Mouse (Mus musculus) inflammation-experienced regulatory T-cells, adult 6 months (primary cell): Measurements from ENCODE around the gene Abca1. TPM values are rescaled to one million over a fixed set of nuclear protein-coding genes. Genes with fewer than 3 reads are reported as not detected.

Source experiments
- ATAC-seq: one replicate; pipeline ENCODE4 v1.8.0; 2017
- polyA plus RNA-seq, 3 experiments: library from polyadenylated mRNA; unstranded; fragments of 100-300 nt; shearing (Covaris generic); gene quantifications; one replicate each; pipeline ENCODE4 v1.2.1; 2017

Abca1 gene
- polyA plus RNA-seq, 3 experiments from 2014 or later, result 0.18 to 3.0 (median 2.6) TPM

DNA sequence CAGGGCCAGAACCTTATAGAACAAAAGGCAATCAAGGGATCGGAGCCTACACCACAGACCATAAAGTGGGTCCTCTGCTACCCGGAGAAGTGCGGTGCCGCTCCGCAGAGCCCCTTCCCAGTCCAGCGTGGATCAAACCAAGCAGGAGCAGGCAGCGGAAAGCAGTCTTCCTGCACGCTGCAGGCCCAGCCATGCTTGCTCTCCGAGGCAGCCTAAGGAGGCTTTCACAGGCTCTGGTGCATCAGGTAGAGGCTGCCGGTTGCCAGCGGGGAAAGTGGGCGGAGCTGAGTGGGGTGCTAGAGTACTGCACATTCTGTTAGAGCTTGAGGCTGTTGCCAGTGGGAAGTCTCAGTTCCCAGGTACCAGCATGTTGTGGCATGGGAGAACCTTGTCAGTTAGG is 170.4 kb downstream of the Abca1 start, which contains the start of gene Nipsnap3a:
Nipsnap3a (plus strand) TSS at position 25 of the 400 bp plus-strand sequence.
- ATAC-seq, result no peak

DNA sequence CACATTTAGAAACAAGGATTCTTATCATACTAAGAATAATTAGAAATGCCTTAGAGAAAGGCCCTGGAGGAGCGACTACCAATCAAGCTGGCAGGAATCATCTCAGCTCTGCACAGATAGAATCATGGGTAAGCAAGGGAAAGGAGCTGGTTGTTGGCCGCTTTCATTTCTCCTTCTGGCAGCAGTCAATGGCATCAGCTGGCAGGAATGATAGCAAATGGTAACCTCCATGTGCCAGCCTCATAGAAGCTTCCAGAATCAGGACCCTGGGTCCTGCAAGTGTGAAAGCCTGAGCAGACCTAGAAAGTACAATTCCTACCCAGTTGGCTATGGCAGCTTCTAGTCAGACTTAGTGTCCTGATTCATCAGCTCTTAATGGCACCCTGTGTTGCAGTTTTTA is 173.4 kb downstream of the Abca1 start:
- no peak for ATAC-seq

DNA sequence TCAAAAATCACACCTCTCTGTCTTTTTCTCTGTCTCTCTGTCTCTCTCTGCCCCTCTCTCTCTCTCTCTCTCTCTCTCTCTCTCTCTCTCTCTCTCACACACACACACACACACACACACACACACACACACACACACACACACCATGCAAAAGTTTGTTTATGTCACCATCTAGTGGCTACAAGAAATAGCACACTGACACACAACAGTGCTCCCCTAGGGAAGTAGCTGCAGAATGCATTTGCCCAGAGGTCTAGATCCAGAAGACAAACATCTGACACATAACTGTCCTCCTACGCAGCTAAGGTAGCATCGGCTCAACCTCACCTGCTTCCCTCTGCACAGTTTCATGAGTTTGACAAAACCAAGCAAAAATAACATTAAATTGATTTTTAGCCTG is 174.5 kb downstream of the Abca1 start:
- ATAC-seq, result no peak

Other genes with a start within 250 kb of the Abca1 start
- gene Olfr272, start 240.7 kb downstream of the Abca1 start, polyA plus RNA-seq, result not detected
- gene Olfr270, start 195.3 kb downstream of the Abca1 start, polyA plus RNA-seq, result not detected
- not detected for gene Nipsnap3a, start 170.6 kb downstream of the Abca1 start, polyA plus RNA-seq
- gene Nipsnap3b, start 148.0 kb downstream of the Abca1 start, polyA plus RNA-seq, result 10 to 100 TPM; 62.4 to 88.5 (median 79.7) TPM